Mouse (Mus musculus) urinary bladder, postnatal 25 days (tissue): Measurements from ENCODE around the gene Fam214a.

Source experiments
- DNase-seq: peaks from one replicate; pipeline ENCODE4 v3.0.0; 2022; ENCODE audit warnings: low spot score

Fam214a gene

DNA sequence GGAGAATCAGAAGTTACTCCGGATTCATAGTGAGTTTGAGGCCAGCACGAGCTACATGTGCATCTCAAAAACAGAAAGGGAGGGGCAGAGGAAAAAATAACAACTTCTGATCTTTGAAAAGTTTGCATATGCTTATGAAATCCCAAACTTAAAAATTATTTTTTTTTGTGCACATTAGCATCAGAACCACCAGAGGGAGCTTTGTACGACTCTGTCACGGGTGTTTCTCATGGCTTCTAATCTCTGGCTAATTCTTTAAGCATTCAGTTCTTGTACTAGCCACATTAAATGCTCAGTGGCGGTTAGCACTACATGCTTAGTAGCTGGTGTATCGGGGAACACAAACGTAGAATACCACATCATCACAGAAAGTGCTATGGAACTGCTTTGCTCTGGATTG is 80.5 kb downstream of the Fam214a start:
- DNase-seq, result no peak

- no peak for DNase-seq
Observed at GRCm38 (mm10) chr9:75034691-75035090, 82.0 kb downstream of the Fam214a start.

DNA sequence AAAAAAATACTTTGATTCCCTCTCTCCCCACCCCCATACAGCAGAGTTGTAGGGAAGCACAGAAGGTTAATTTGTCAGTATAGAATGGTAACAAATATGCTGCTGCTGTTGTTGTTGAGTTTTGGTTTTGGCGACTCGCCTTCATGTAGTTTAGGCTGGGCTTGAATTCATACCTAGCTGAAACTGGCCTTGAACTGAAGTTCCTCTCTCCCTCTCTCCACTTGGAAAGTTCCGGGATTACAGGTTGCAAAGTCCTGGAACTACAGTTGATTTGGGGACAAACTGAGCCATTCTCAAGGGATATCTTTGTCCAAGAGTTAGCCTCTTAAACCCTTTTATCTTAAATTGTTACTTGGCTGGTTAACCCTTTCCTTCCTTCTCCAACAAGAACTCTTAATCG is 83.3 kb downstream of the Fam214a start:
- DNase-seq, result no peak

- DNase-seq, result peak; percentile 65
Observed at GRCm38 (mm10) chr9:75037451-75038356, 85.0 kb downstream of the Fam214a start, which contains the start of gene Arpp19. Gene Arpp19 (plus strand): TSS chr9:75037614.

DNA sequence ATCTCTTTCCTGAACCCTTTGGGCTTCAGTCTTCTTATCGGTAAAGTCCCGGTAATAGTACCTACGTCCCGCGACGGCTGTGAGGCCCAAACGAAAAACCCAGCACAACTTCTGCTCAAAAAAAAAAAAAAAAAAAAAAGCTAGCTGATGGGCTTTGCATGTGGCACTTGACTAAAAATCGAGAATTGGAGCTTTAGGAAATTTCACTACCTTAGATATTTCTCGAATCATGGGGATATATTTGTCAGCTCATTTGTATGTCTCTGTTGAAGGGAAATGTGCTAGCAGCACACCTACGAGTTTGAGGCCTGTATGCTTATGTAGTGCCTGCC is 85.6 kb downstream of the Fam214a start:
- no peak for DNase-seq

DNA sequence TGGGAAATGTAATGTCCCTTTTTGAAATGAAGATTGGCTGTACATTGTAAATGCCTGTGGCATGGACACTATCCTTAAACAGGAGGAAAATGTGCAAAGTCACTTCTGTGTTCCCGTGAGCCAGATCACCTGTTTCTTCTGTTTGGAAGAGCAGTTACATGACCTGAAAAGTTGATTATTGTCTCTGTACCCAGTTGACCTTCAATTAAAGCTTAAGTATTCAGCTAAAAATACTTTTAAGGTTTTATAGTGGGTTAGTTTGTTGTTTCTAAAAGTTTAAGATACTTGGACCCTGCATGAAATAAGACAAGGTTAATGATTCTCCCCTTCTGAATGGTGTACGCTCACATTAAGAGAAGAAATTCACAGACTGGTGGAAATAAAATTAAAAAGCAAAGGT is 87.9 kb downstream of the Fam214a start:
- no peak for DNase-seq

GRCm38 (mm10) chr9:75041840-75042525 is 89.3 kb downstream of the Fam214a start:
- no peak for DNase-seq

DNA sequence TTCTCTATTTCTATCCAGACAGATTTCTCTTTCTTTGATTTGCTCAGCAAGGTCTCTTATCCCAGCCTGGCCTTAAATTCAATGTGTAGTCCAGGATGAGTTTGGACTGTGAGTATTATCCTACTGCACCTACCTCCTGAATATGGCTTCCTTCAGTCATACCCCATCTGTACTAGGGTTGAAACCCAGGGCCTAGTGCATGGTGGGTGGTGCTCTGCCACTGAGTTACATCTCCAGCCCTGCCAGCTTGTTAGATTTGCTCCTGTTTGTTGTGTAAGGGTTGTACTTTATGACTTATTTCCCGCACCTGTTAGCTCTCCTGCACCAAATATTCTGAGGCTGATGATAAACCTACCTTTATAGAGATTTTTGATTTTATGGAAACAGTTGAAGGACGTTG is 90.5 kb downstream of the Fam214a start:
- no peak for DNase-seq

- no peak for DNase-seq
Observed at GRCm38 (mm10) chr9:75047079-75047478, 94.4 kb downstream of the Fam214a start.

- DNase-seq, result no peak
Observed at GRCm38 (mm10) chr9:75049100-75049499, 96.4 kb downstream of the Fam214a start.

GRCm38 (mm10) chr9:75050003-75050402 is 97.3 kb downstream of the Fam214a start:
- peak; percentile 42 for DNase-seq

DNA sequence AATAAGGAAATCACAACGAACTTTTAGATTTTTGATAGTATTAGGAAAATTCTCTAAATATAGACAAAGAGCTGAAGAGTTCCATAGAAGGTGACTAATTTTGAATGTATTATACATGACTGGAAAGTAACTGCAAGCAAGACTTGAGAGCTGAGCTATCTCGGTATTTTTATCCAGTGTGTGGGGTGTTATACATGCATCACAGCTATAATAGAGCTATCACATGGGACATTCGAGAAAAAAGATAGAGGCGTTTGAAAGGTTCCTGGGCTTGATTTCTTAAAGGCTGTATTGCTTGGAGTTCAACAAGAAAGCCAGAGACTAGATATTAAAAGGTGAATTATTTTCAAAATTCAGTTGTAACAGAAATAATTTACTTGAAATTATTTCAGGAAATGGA is 99.2 kb downstream of the Fam214a start:
- DNase-seq, result no peak

- no peak for DNase-seq
Observed at GRCm38 (mm10) chr9:75055046-75055445, 102.4 kb downstream of the Fam214a start.

- no peak for DNase-seq
Observed at GRCm38 (mm10) chr9:75064678-75065331, 112.1 kb downstream of the Fam214a start.

DNA sequence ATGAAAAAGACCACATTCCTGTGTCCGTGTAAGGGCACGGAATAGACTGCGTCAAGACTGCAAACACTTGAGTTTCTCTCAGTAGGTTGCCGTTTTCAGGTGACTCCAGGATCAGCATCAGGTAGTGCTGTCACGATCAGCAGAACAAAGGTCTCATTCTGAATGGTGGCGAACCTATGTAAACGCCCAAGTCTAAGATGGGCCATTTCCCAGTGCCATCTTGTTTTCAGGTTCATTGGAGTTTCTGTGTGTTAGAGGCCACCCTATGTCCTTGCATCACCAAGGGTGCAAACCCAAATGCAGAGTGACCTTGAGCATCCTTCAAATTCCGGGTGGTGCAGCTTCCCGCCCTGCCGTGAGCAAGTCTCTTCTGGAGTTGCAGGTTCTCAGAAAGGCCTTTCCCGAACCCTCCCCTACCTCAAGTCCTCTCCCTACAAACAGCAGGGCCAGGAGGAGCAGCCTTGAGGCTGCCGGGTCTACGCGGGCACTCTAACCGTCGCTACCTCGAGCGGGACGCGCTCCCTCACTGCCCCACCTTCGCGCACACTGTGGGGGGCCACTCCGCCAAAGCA is 117.9 kb downstream of the Fam214a start, which contains the start of gene Myo5a:
Gene Myo5a, plus strand, starts transcription at position 559 of the 572 bp plus-strand sequence.
- no peak for DNase-seq

GRCm38 (mm10) chr9:75071029-75071705 is 118.5 kb downstream of the Fam214a start:
- DNase-seq, result peak; percentile 71

- DNase-seq, result peak; percentile 23
Observed at GRCm38 (mm10) chr9:75071706-75072192, 119.1 kb downstream of the Fam214a start.

GRCm38 (mm10) chr9:75072361-75072760 is 119.7 kb downstream of the Fam214a start:
- no peak for DNase-seq

DNA sequence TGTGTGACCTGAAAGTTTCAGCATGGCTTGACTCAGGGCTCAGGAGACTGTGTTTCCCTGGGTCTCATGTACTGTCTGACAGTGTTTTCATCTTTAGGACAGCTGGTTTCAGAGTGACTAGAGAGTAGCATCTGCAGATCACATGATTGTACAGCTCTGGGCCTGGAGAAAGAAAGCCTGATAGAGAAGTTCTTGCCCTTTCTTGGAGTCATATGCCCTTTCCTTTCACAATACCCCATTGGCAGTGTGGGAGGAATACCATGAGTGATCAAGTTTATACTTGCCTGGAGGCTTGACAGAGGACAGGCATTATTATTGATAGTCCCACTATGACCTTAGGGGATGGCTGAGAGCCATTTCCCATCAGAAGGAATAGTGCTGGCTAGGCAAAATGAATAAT is 124.5 kb downstream of the Fam214a start:
- DNase-seq, result no peak
